Mouse (Mus musculus) intestine, embryonic 16.5 days (tissue): ENCODE data around the gene Tbcd. TPM values are rescaled to one million over a fixed set of nuclear protein-coding genes. Genes with fewer than 3 reads are reported as not detected.

Experiments used
- ATAC-seq: fragments of 200-750 bp; cut with Nextera tagmentation; 2 replicates; pipeline ENCODE4 v1.8.0; 2017; ENCODE audit warnings: moderate TSS enrichment, moderate library complexity
- H3K27ac ChIP-seq: fragments of 300-500 bp; sonication (generic); 2 replicates; pipeline ENCODE4 v1.5.1; 2014; ENCODE audit warnings: mild to moderate bottlenecking, low read length
- H3K27me3 ChIP-seq: fragments of 300-500 bp; sonication (generic); replicated peaks from 2 replicates; pipeline ENCODE4 v1.6.1; 2014; ENCODE audit warnings: low read length, control low read depth, mixed read lengths; ENCODE audit not compliant: control insufficient read depth, insufficient read depth
- H3K36me3 ChIP-seq: fragments of 300-500 bp; sonication (generic); 2 replicates; pipeline ENCODE4 v1.6.1; 2014; ENCODE audit warnings: low read length, control low read depth; ENCODE audit not compliant: control insufficient read depth, insufficient read depth
- H3K4me1 ChIP-seq: fragments of 300-500 bp; sonication (generic); 2 replicates; pipeline ENCODE4 v1.6.1; 2014; ENCODE audit warnings: low read length, control low read depth, mixed read lengths; ENCODE audit not compliant: control insufficient read depth, insufficient read depth
- H3K4me2 ChIP-seq: fragments of 300-500 bp; sonication (generic); 2 replicates; pipeline ENCODE4 v1.6.1; 2014; ENCODE audit warnings: low read depth, low read length, control low read depth
- H3K4me3 ChIP-seq: fragments of 300-500 bp; sonication (generic); 2 replicates; pipeline ENCODE4 v1.5.1; 2014; ENCODE audit warnings: mild to moderate bottlenecking, low read length
- H3K9ac ChIP-seq: fragments of 300-500 bp; sonication (generic); 2 replicates; pipeline ENCODE4 v1.6.1; 2014; ENCODE audit warnings: low read depth, low read length
- H3K9me3 ChIP-seq: fragments of 300-500 bp; sonication (generic); 2 replicates; pipeline ENCODE4 v1.6.1; 2016; ENCODE audit warnings: low read length, control low read depth; ENCODE audit not compliant: control insufficient read depth
- WGBS: fragments of 180-500 bp; shearing (Covaris S2); extraction: QIAGEN DNeasy Blood & Tissue Kit; methylation state at CpG from one replicate; pipeline ENCODE4 v1.1.7; 2014; 5-methylcytosine and 5-hydroxymethylcytosine counted together
- polyA plus RNA-seq: library from polyadenylated mRNA; unstranded; fragments of >200 nt; fragmentation: Nextera tagmentation; extraction: Ambion mirVana; gene quantifications from 2 replicates; pipeline ENCODE4 v1.2.1, GENCODE M21; 2015

Tbcd gene
- polyA plus RNA-seq, 1 experiment from 2014 or later = 35.3 TPM

DNA sequence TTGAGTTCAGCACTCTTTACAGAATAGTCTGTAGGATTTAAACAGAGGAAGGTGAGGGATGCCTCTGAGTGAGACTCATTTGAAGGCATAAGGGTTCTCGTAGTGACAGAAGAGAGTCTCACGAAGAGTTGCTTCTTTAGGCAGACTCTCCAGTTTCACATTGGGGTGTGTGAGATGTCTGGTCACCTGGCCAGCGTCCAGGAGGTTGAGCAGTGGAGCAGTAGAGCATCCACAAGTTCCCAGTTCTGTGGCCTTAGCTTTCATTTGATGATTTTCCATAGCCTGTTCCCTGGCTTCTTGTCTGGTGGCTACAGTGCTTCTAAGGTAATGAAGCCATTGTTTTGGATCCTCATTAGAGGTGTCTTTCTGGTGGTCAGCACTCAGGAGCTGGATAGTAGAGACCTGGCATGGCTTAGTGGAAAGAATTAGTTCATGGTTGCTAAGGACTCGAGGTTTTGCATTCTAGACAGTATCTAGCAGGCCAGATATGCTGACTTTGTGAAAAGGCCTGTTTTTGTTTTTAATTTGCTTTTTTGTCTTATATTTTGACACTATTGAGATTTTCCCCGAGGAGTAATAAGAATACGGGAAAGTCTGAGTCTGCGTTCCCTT is 101.2 kb downstream of the Tbcd start:
- Histone ChIP-seq H3K4me1 (peaks cover 20% of the 10 kb centered on the region), H3K27me3 (no peaks in the 10 kb centered on the region), H3K4me3 (no peak overlapping the region), H3K9me3 (no peaks in the 10 kb centered on the region), H3K9ac (no peak overlapping the region), H3K36me3 (no peaks in the 10 kb centered on the region), H3K4me2 (no peak overlapping the region), H3K27ac (no peak overlapping the region)
- ATAC-seq = no peak
- WGBS = 89% methylated on average over 7 of the region's 7 CpGs

DNA sequence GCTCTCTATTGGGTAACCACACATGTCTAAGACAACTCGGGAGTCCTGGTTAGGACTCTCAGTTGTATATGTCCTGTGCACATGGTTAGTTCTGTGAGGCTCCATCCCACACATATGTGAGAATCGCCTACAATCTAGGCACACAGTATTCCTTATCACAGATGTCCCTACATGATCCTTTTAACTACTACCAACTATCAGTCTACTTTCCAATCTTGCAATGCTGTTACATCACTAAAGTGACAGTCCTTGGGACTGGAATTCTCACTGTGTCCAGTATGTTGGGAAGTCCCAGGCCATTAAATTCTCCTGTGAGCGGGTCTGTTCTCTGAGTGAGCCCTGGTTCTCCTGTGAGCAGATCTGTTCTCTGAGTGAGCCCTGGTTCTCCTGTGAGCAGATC is 101.7 kb downstream of the Tbcd start:
- Histone ChIP-seq H3K4me1 (peaks cover 17% of the 10 kb centered on the region), H3K9me3 (no peaks in the 10 kb centered on the region), H3K27ac (no peak overlapping the region), H3K4me3 (no peak overlapping the region), H3K9ac (no peak overlapping the region), H3K4me2 (no peak overlapping the region), H3K36me3 (no peaks in the 10 kb centered on the region), H3K27me3 (no peaks in the 10 kb centered on the region)
- no peak for ATAC-seq
- WGBS = 96% methylated on average over 3 of the region's 3 CpGs

DNA sequence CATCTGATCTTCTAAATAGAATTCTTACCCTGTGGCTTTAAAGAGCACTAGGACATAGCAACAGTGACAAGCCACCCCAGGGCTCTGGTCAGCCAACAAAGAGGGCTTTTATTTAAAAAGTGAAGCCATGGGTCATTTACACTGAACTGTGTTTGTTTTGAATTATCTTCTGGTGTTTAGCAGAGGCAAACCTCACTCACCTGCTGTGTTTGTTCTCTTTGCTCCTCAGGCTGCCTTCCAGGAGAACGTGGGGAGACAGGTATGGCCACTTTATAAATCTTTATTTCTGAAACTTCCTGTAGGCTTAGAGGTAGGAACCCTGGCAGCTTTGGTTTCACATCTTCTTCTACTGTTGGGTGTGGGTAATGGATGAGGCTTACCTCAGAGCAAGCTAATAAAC is 105.0 kb downstream of the Tbcd start:
- Histone ChIP-seq H3K9me3 (no peaks in the 10 kb centered on the region), H3K4me2 (no peak overlapping the region), H3K36me3 (no peaks in the 10 kb centered on the region; the same call in 1 of the 2 replicates), H3K9ac (no peak overlapping the region), H3K27ac (no peak overlapping the region), H3K4me1 (0 out of 2 replicates have a peak, but pooled peaks cover 3% of the 10 kb centered on the region), H3K27me3 (no peaks in the 10 kb centered on the region), H3K4me3 (no peak overlapping the region)
- ATAC-seq = no peak
- WGBS = 53% methylated on average over 1 of the region's 1 CpGs

- Histone ChIP-seq H3K27ac (no peak overlapping the region), H3K9me3 (no peaks in the 10 kb centered on the region), H3K4me3 (no peak overlapping the region), H3K4me2 (no peak overlapping the region), H3K4me1 (0 out of 2 replicates have a peak, but pooled peaks cover under 1% of the 10 kb centered on the region), H3K27me3 (no peaks in the 10 kb centered on the region), H3K36me3 (no peaks in the 10 kb centered on the region; the same call in 1 of the 2 replicates), H3K9ac (no peak overlapping the region)
- ATAC-seq = no peak
- WGBS = 100% methylated on average over 1 of the region's 1 CpGs
Measured at GRCm38 (mm10) chr11:121557946-121558345, 106.2 kb downstream of the Tbcd start.

- Histone ChIP-seq H3K27ac (no peak overlapping the region), H3K4me1 (no peaks in the 10 kb centered on the region), H3K4me3 (no peak overlapping the region), H3K9me3 (no peaks in the 10 kb centered on the region), H3K36me3 (no peaks in the 10 kb centered on the region; the same call in 1 of the 2 replicates), H3K4me2 (no peak overlapping the region), H3K9ac (no peak overlapping the region), H3K27me3 (no peaks in the 10 kb centered on the region)
- no peak for ATAC-seq
- WGBS = 90% methylated on average over 3 of the region's 3 CpGs
Measured at GRCm38 (mm10) chr11:121558522-121558921, 106.8 kb downstream of the Tbcd start.

GRCm38 (mm10) chr11:121559527-121560293 is 108.0 kb downstream of the Tbcd start:
- H3K27ac ChIP-seq = no peak overlapping the region
- no peak overlapping the region for H3K4me2 ChIP-seq
- no peak overlapping the region for H3K9ac ChIP-seq
- H3K4me1 ChIP-seq = no peaks in the 10 kb centered on the region
- WGBS = 83% methylated on average over 4 of the region's 4 CpGs
- H3K27me3 ChIP-seq = no peaks in the 10 kb centered on the region
- no peaks in the 10 kb centered on the region for H3K9me3 ChIP-seq
- no peak for ATAC-seq
- H3K36me3 ChIP-seq = no peaks in the 10 kb centered on the region; the same call in 1 of the 2 replicates
- H3K4me3 ChIP-seq = no peak overlapping the region

DNA sequence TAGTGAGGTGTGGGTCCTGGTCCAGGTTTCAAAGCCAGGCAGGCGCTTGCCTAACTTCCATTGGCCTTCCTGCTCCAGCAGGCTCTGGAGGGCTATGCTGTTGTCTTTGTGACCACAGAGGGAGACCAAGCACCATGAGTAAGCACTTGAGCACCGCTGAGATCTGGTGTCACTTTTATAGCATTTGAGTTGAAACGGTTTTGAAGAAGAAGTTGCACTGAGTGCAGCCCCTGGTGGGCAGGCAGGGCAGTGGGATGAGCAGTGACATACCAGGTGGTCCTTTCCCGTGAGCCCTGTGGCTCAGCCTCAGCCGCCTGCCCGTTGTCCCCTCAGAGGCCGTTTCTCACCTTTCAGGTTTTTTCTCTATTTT is 108.5 kb downstream of the Tbcd start:
- Histone ChIP-seq H3K36me3 (no peaks in the 10 kb centered on the region; the same call in 1 of the 2 replicates), H3K9me3 (no peaks in the 10 kb centered on the region), H3K4me2 (no peak overlapping the region), H3K27ac (no peak overlapping the region), H3K4me1 (no peaks in the 10 kb centered on the region), H3K4me3 (no peak overlapping the region), H3K27me3 (no peaks in the 10 kb centered on the region), H3K9ac (no peak overlapping the region)
- no peak for ATAC-seq
- 75% methylated on average over 7 of the region's 7 CpGs for WGBS

GRCm38 (mm10) chr11:121563312-121563711 is 111.6 kb downstream of the Tbcd start:
- no peak for ATAC-seq
- Histone ChIP-seq H3K27ac (no peak overlapping the region), H3K27me3 (no peaks in the 10 kb centered on the region), H3K36me3 (no peaks in the 10 kb centered on the region; the same call in 1 of the 2 replicates), H3K9ac (no peak overlapping the region), H3K4me1 (no peaks in the 10 kb centered on the region), H3K4me3 (no peak overlapping the region), H3K4me2 (no peak overlapping the region), H3K9me3 (no peaks in the 10 kb centered on the region)
- WGBS = 92% methylated on average over 5 of the region's 5 CpGs

DNA sequence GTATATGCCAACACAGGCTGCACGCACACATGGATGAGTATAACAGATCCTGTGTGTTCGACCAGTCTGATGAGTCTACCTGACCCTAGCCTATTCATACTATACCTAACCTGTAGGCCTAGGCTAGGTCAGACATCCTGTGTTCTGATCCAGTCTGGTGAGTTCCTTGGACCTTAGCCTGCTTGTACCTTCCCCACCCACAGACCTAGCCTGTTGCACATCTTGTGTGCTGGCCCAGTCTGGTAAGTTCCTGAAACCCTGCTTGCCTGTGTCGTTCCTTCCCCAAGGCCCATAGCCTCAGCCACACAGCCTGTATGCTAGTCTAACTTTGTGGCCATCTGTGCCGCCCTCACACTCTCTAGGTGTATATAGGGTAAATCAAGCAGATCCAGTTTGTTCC is 112.5 kb downstream of the Tbcd start:
- H3K4me1 ChIP-seq = no peaks in the 10 kb centered on the region
- H3K27ac ChIP-seq = no peak overlapping the region
- H3K9ac ChIP-seq = no peak overlapping the region
- no peak for ATAC-seq
- no peaks in the 10 kb centered on the region for H3K36me3 ChIP-seq
- no peaks in the 10 kb centered on the region for H3K27me3 ChIP-seq
- H3K4me2 ChIP-seq = no peak overlapping the region
- no peaks in the 10 kb centered on the region for H3K9me3 ChIP-seq
- H3K4me3 ChIP-seq = no peak overlapping the region
- 93% methylated on average over 4 of the region's 4 CpGs for WGBS
